Mouse (Mus musculus): ENCODE data around the gene Tmem179b. TPM values are rescaled to one million over a fixed set of nuclear protein-coding genes. Genes with fewer than 3 reads are reported as not detected.
A peak's percentile ranks its signal among the peaks of the same experiment; 100 is the strongest.
"Not testable (repeated sequence)": the region's sequence is repeated elsewhere in the genome, so short reads cannot be mapped to it uniquely, and the experiment has no call there.

The Tmem179b gene
- polyA plus RNA-seq, 1 experiment from 2014 or later = 127 TPM

GRCm38 (mm10) chr19:8739646-8740045 is 34.6 kb downstream of the Tmem179b start:
- no peak for ATAC-seq
- TF ChIP-seq EP300 (IDR thresholded peaks at IDR 0.05) (no peak), CTCF (IDR thresholded peaks at IDR 0.05) (no peak)
- Histone ChIP-seq H3K36me3 (ENCODE audit: insufficient read depth, low read length) (no peaks in the 10 kb centered on the region; the same call in 1 of the 2 replicates), H3K27ac (ENCODE audit: low read length) (no peak overlapping the region), H3K9ac (replicated peaks; ENCODE audit: low read depth) (no peak overlapping the region), H3K4me3 (ENCODE audit: low read depth, low read length) (no peak overlapping the region), H3K27me3 (replicated peaks; ENCODE audit: insufficient read depth, low read length) (no peaks in the 10 kb centered on the region), H3K4me2 (replicated peaks; ENCODE audit: low read depth, low read length) (no peak overlapping the region), H3K4me1 (ENCODE audit: insufficient read depth, low read depth, low read length) (peaks cover 14% of the 10 kb centered on the region; the same call in 1 of the 2 replicates), H3K9me3 (ENCODE audit: low read length) (no peaks in the 10 kb centered on the region)
- WGBS = 89% methylated on average over 6 of the region's 6 CpGs
- DNase-seq (ENCODE audit: low spot score) = no peak

- Histone ChIP-seq H3K27me3 (replicated peaks; ENCODE audit: insufficient read depth, low read length) (no peaks in the 10 kb centered on the region), H3K4me1 (ENCODE audit: insufficient read depth, low read depth, low read length) (peaks cover 14% of the 10 kb centered on the region; the same call in 1 of the 2 replicates), H3K9ac (replicated peaks; ENCODE audit: low read depth) (no peak overlapping the region), H3K4me3 (ENCODE audit: low read depth, low read length) (no peak overlapping the region), H3K27ac (ENCODE audit: low read length) (no peak overlapping the region), H3K36me3 (ENCODE audit: insufficient read depth, low read length) (no peaks in the 10 kb centered on the region; the same call in 1 of the 2 replicates), H3K4me2 (replicated peaks; ENCODE audit: low read depth, low read length) (no peak overlapping the region), H3K9me3 (ENCODE audit: low read length) (no peaks in the 10 kb centered on the region)
- DNase-seq (ENCODE audit: low spot score) = no peak
- TF ChIP-seq EP300 (IDR thresholded peaks at IDR 0.05) (no peak), CTCF (IDR thresholded peaks at IDR 0.05) (no peak)
- 89% methylated on average over 7 of the region's 7 CpGs for WGBS
- ATAC-seq = no peak
These were observed 35.4 kb downstream of the Tmem179b start for GRCm38 (mm10) chr19:8738911-8739310.

DNA sequence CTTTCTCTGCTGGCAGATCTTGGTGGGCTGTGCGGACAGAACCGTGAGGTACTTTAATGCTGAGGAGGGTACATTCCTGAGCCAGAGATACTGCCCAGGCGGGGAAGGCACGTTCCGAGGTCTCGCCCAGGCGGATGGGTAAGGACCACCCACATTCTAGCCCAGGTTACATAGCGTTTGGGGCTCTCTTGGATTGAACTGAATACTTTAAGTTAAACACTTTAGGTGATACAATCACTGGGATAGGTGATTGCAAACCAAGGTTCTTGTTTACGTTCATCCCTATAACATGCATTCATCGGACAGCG is 38.2 kb downstream of the Tmem179b start:
- Histone ChIP-seq H3K36me3 (ENCODE audit: insufficient read depth, low read length) (no peaks in the 10 kb centered on the region; the same call in 1 of the 2 replicates), H3K4me3 (ENCODE audit: low read depth, low read length) (peak overlapping the region; percentile 73), H3K4me1 (ENCODE audit: insufficient read depth, low read depth, low read length) (peaks cover 7% of the 10 kb centered on the region; the same call in 1 of the 2 replicates), H3K9me3 (ENCODE audit: low read length) (no peaks in the 10 kb centered on the region), H3K9ac (replicated peaks; ENCODE audit: low read depth) (peak overlapping the region; percentile 58), H3K27me3 (replicated peaks; ENCODE audit: insufficient read depth, low read length) (no peaks in the 10 kb centered on the region), H3K4me2 (replicated peaks; ENCODE audit: low read depth, low read length) (peak overlapping the region; percentile 84), H3K27ac (ENCODE audit: low read length) (no peak overlapping the region)
- 3% methylated on average over 11 of the region's 11 CpGs for WGBS
- TF ChIP-seq CTCF (IDR thresholded peaks at IDR 0.05) (no peak), EP300 (IDR thresholded peaks at IDR 0.05) (no peak)
- no peak for DNase-seq (ENCODE audit: low spot score)
- ATAC-seq = no peak

GRCm38 (mm10) chr19:8735389-8736159 is 38.7 kb downstream of the Tmem179b start, which contains the start of gene Wdr74:
Gene Wdr74 (plus strand): TSS chr19:8735827.
- Histone ChIP-seq H3K4me1 (ENCODE audit: insufficient read depth, low read depth, low read length) (peaks cover 3% of the 10 kb centered on the region; the same call in 1 of the 2 replicates), H3K27me3 (replicated peaks; ENCODE audit: insufficient read depth, low read length) (no peaks in the 10 kb centered on the region), H3K9me3 (ENCODE audit: low read length) (no peaks in the 10 kb centered on the region), H3K4me2 (replicated peaks; ENCODE audit: low read depth, low read length) (peak within 1 kb of the TSS; percentile 84), H3K36me3 (ENCODE audit: insufficient read depth, low read length) (no peaks in the 10 kb centered on the region; the same call in 1 of the 2 replicates), H3K4me3 (ENCODE audit: low read depth, low read length) (peak within 1 kb of the TSS; percentile 73), H3K9ac (replicated peaks; ENCODE audit: low read depth) (peak within 1 kb of the TSS; percentile 58), H3K27ac (ENCODE audit: low read length) (no peak within 1 kb of the TSS; the same call in 1 of the 2 replicates)
- no peak for TF ChIP-seq EP300 (IDR thresholded peaks at IDR 0.05)
- TF ChIP-seq CTCF (IDR thresholded peaks at IDR 0.05) = no peak
- under 1% methylated on average over 32 of the region's 32 CpGs for WGBS
- DNase-seq (ENCODE audit: low spot score) = peak; percentile 90
- ATAC-seq = peak; percentile 95

- 71% methylated on average over 3 of the region's 3 CpGs for WGBS
- no peak for DNase-seq (ENCODE audit: low spot score)
- Histone ChIP-seq H3K9me3 (ENCODE audit: low read length) (no peaks in the 10 kb centered on the region), H3K4me2 (replicated peaks; ENCODE audit: low read depth, low read length) (no peak overlapping the region), H3K27me3 (replicated peaks; ENCODE audit: insufficient read depth, low read length) (no peaks in the 10 kb centered on the region), H3K4me3 (ENCODE audit: low read depth, low read length) (no peak overlapping the region), H3K36me3 (ENCODE audit: insufficient read depth, low read length) (no peaks in the 10 kb centered on the region; the same call in 1 of the 2 replicates), H3K4me1 (ENCODE audit: insufficient read depth, low read depth, low read length) (no peaks in the 10 kb centered on the region), H3K9ac (replicated peaks; ENCODE audit: low read depth) (no peak overlapping the region), H3K27ac (ENCODE audit: low read length) (no peak overlapping the region)
- no peak for ATAC-seq
- TF ChIP-seq CTCF (IDR thresholded peaks at IDR 0.05) (no peak), EP300 (IDR thresholded peaks at IDR 0.05) (no peak)
These were observed 39.9 kb downstream of the Tmem179b start for GRCm38 (mm10) chr19:8734334-8734733.

GRCm38 (mm10) chr19:8728335-8729099 is 45.8 kb downstream of the Tmem179b start:
- H3K27me3 ChIP-seq (replicated peaks; ENCODE audit: insufficient read depth, low read length); ATAC-seq; H3K4me3 ChIP-seq (ENCODE audit: low read depth, low read length); DNase-seq (ENCODE audit: low spot score); H3K4me2 ChIP-seq (replicated peaks; ENCODE audit: low read depth, low read length); H3K9me3 ChIP-seq (ENCODE audit: low read length); H3K4me1 ChIP-seq (ENCODE audit: insufficient read depth, low read depth, low read length); H3K9ac ChIP-seq (replicated peaks; ENCODE audit: low read depth); H3K27ac ChIP-seq (ENCODE audit: low read length): not testable (repeated sequence)
- WGBS = 29% methylated on average over 3 of the region's 3 CpGs
- peaks cover 12% of the 10 kb centered on the region; the same call in 1 of the 2 replicates for H3K36me3 ChIP-seq (ENCODE audit: insufficient read depth, low read length)

Measured in lung, postnatal 0 days (tissue).